ENCODE assay signal across 16 mouse cellular contexts in genomic region chr4:34209179-34209896, GRCm38 (mm10).
"Had no signal": no experiment of that assay in that cellular context is flagged by ENCODE, and none has a peak within 500 bp of the region (broad histone marks: within the 10 kb centered on the region; RNA-seq: fewer than 3 reads in every experiment).

No protein-coding gene starts in this region.

- H3K4me1 ChIP-seq: liver, embryonic 13.5 days; midbrain, embryonic 12.5 days; neural tube, embryonic 13.5 days had no signal

- H3K4me2 ChIP-seq: liver, embryonic 13.5 days; lung, embryonic 14.5 days; midbrain, embryonic 12.5 days; neural tube, embryonic 13.5 days had no signal

- H3K27ac ChIP-seq: left cerebral cortex, adult 2 months; liver, embryonic 13.5 days; macrophage; midbrain, embryonic 12.5 days; neural tube, embryonic 13.5 days had no signal

- H3K4me3 ChIP-seq: left cerebral cortex, adult 2 months; liver, embryonic 13.5 days; midbrain, embryonic 12.5 days; myocyte; neural tube, embryonic 13.5 days had no signal

- H3K36me3 ChIP-seq: liver, embryonic 13.5 days; midbrain, embryonic 12.5 days; neural tube, embryonic 13.5 days had no signal

- ATAC-seq: lung, postnatal 0 days; midbrain, embryonic 16.5 days had no signal

- DNase-seq: kidney, adult 8-10 months; kidney, postnatal 36 days; layer of hippocampus, postnatal 36 days; liver, embryonic 13.5 days; lung, embryonic 14.5 days; retina, postnatal 1 day; right cerebral cortex, postnatal 25 days; thymus, adult 18-20 months; thymus, postnatal 36 days had no signal

- H3K9me3 ChIP-seq: liver, embryonic 13.5 days; midbrain, embryonic 12.5 days; neural tube, embryonic 13.5 days had no signal

- H3K9ac ChIP-seq: liver, embryonic 13.5 days; lung, embryonic 14.5 days; midbrain, embryonic 12.5 days; neural tube, embryonic 13.5 days had no signal

- H3K27me3 ChIP-seq: liver, embryonic 13.5 days; midbrain, embryonic 12.5 days; neural tube, embryonic 13.5 days had no signal
